Mouse (Mus musculus) gastrocnemius, adult 18-20 months (tissue): ENCODE measurements at regions not wholly inside any gene's neighbourhood (a gene's known extent, or its start where the extent isn't known, plus 50 kb on each side); places are given as distances from the start of the nearest gene placed in this dataset.
"Not testable (repeated sequence)": the region's sequence is repeated elsewhere in the genome, so short reads cannot be mapped to it uniquely, and the experiment has no call there.

Experiments used
- DNase-seq: peaks from one replicate; pipeline ENCODE4 v3.0.0; 2021; ENCODE audit warnings: low spot score

DNA sequence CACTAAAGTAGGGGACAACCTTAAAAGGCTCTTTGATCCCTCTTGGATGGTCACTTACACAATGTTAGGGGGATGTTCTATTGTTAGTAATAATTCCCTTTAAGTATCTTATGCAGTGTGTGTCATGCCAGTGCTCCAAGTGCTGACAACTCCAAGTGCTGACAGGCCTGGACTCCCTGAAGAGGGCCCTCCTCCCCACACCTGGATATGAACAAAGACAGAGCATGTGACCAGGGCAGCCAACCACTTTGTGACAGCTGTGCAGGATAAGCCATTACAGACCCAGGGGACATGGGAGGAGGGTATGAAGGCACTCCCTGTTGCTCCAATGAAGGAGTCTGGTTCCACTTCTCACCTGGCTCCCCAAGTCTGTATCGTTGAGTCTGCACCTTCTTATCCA, 224.7 kb downstream of the Adamts15 start:
- no peak for DNase-seq

DNA sequence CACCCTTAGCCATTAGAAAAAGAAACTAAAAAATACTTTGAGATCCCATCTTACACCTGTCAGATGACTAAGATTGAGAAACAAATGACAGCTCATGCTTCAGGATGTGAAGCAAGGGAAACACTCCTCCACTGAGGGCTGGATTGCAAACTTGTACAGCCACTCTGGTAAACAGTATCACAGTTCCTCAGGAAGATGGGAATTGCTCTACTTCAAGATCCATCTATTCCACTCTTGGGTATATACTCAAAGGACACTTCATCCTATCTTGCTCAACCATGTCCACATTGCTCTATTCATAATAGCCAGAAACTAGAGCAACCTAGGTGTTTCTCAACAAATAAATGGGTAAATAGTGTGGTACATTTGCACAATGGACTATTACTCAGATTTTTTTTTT, 241.2 kb downstream of the Snx19 start:
- DNase-seq, result no peak

GRCm38 (mm10) chr9:30662456-30662855, 235.5 kb downstream of the Snx19 start:
- DNase-seq, result no peak

DNA sequence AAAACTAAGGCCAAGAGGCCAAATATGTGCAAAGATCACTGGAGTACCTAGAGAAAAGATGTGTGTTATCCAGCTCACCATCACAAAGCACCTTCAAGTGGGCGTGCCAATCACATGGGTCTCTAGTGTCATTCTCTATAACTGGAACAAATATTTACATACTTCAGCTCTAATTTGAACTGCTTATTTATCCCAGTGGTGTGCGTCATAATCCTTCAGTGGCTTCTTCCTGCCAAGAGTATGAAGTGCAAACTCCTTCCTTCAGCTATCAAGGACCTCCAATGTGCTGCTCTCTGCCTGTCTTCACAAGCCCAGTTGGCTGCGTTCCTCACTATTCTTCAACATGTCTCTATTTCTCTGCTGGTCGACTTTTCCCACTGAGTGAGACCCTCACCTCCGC, 227.1 kb downstream of the Snx19 start:
- no peak for DNase-seq

DNA sequence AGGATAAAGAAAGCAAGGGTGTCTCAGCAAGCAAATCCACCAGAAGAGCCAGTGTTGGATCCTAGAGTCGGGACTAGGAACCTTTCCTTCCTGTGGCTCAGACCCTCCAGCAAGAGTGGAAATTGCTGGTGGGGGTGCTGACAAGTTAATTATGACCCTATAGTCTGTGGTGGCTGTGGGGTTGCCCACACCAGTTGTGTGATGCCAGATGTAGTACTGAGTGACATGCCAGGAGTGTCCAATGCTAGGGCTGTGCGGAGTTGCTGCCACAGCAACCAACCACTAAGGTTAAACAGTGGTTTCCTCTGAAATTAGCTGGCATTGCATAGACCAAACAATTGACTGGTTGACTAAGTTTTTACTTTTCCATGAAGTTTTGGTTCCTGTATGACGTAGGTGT, 226.3 kb downstream of the Snx19 start:
- DNase-seq, result no peak

DNA sequence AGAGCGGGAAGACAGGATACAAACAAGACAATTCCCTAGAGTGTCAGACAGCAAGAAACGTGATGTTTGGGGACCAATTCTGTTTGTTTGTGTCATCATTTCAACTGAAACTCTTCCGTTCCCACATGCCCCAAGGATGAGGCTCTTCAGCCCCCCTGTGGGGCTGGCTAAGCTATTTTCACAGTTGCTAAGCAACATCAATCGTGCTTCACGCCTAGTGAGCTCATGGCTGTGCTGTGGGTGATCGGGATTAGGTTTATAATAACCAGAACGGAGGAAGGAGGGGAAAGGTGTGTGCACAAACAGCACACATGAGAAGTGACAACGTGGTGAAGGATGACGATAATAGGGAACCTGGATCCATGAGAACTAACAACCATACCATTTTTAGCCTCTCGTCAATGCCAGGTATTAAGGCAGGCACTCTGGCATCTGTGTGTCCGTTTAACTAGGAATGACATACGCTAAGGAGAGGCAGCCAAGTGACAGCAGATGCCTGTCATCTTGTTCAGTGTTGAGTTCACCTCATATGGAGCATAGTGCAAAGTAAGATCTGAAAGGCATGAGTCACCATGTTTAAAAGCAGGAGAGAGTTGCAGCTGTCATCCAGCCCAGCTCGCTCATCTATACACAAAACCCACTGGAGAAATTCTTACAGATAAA, 222.6 kb downstream of the Snx19 start:
- no peak for DNase-seq

GRCm38 (mm10) chr9:30633741-30634470, 207.0 kb downstream of the Snx19 start:
- peak; percentile 33 for DNase-seq

DNA sequence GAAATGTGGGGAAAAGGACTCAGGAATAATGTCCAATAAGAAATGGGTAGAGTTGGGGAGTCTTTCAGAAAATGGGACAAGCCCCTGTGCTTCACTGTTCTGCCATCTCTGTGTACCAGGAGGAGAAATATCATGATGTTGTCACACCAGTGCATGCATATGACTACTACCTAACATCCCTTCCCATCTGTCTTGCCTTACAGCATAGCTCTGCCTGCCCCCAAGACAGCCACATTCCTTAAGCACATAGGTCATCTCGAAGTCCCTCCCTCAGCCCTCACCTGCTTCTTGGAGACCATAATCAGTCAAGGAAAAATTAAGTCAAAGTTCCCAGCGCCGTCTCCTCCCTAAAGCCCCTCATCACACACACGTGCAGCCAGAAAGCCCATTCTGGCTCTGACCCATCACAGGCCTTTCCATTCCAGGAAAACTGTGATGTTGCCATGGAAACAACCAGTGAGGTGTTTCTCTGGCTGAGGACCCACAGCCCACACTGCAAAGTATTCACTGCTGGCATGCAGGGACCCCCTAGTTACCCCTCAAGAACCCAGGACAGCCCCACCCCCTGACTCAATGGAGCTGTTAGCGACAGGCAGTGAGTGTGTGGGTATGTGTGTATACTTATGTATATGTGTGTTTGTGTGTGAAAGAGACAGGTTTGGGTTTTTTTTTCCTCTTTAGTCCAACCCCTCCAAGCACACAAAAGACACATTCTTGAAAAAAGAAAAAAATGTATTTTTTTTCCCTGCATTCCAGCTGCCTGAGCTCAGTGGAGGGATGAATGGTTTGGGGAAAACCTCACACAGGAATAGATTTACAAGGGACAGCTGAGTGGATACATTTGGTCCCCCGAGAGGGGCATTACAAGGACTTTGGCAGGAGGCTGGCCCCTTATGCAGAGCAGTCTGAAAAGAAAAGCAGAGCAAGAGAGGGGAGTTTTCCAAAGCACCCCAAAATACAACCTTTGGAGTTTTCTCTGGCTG, 205.5 kb downstream of the Snx19 start:
- no peak for DNase-seq

GRCm38 (mm10) chr9:30625635-30626034, 198.7 kb downstream of the Snx19 start:
- DNase-seq, result no peak

GRCm38 (mm10) chr9:30625090-30625489, 198.2 kb downstream of the Snx19 start:
- no peak for DNase-seq

DNA sequence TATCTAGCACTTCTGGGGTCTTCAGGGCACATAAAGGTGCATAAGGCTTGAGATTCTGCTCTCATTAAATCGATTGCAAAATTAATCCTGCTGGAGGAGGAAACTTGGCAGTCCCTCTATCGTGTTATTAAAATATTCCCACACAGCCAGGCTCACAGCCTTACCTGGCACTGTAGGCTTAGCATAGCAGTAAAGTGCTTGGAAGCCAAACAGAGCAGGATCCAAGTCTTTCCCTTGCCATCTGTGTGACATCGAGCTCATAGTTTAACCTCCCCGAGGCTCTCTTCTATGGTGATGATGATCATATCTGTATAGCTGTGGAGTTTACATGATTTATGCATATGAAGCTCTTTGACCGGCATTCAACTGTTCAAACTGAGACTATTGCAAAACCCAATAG, 197.6 kb downstream of the Snx19 start:
- DNase-seq, result no peak

DNA sequence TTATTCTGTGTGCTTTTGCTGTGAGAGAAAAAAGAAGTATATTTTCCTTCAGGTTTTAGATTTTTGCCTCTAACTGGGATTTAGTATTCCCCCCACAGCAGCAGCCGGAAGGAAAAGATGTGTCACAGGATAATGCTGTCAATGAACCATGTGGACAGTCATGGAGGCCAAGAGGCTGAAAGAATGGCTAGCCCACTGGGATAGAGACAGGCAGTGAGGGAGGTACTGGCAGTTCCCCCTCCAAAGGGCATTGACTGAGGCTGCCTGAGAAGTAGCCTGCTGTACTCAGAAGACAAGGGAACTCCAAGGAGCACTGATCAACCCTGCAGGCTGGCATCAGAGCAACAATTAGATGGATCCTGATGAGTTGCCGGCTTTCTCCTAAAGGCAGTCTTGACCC, 192.4 kb downstream of the Snx19 start:
- no peak for DNase-seq

DNA sequence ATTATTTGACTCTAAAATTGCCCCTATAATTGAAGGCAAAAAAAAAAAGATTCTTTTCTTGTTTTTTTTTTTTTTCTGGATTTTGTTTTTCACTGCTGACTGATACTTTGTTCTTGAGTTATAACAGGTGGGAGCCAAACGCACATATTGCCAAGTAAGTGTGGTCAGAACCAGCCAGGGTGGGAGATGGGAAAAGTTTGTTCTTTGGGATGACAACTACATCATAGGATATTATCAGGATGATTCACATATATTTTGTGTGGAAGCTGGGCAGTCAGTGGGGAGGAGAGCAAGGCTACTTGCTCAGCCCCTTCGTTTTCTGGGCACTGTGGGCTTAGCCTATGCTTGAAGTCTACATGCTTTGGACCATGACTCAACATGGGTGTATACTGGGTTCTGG, 191.3 kb downstream of the Snx19 start:
- no peak for DNase-seq

GRCm38 (mm10) chr9:30613715-30614114, 186.8 kb downstream of the Snx19 start:
- DNase-seq, result no peak

DNA sequence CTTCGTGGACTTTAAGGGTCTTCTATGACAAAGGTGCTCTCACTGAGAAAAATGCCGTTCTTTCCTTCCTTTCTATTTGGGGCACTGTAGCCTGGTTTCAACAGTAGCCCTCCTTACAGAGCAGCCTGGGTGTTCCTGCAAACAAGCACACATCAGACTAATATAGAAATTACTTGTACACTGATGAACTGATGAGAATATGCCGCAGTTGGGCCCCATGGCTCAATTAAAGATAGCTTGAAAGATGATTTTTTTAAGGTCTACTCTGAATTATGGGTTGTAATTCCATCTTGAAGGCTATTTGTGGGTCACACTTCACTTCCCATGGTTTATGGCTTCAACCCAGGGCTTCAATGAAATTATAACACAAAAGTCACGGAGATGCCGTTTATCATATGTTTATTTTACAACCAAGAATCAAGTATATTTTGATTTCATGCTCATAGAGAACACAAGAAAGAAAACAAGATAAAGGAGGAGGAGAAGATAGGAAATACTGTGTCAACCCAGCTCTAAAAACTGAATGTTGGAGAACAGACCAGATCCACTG, 186.2 kb downstream of the Snx19 start:
- no peak for DNase-seq

DNA sequence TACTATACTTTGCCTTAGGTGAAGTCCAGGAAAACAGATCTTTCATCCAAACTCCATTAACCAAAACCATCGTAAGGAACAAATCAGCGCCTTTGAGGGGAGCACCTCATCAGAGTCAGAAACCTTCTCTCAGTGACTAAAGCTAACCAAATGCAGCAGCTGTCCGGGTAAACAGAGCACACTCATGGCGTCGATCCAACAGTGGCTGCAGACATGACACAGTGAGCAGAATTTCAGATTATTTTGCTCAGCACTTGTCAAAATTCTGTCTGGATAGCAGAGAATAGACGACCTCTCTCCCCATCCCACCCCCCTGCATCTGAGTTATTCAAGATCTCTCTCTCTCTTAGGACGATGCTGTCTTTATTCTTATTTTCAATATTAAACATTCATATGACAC, 183.4 kb downstream of the Snx19 start:
- DNase-seq, result no peak

DNA sequence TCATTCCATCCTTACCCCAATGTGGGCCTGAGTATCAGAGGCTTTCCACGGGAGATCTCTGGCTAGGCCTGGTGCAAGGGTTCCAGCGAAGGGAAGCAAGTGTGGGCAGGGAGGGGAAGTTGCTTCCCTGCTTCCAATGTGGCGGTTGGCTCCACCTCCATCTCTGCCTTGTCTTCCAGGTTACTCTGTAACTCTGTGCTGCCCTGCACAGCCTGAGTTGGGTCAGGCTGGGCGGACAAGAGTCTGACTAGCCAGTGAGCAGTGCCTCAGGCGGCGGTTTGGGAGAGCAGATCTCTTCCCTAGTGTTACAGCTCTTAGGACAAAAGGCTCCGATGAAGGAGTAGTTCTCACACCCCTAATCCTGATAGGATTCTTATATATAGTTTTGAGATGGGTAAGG, 172.8 kb downstream of the Snx19 start:
- no peak for DNase-seq

DNA sequence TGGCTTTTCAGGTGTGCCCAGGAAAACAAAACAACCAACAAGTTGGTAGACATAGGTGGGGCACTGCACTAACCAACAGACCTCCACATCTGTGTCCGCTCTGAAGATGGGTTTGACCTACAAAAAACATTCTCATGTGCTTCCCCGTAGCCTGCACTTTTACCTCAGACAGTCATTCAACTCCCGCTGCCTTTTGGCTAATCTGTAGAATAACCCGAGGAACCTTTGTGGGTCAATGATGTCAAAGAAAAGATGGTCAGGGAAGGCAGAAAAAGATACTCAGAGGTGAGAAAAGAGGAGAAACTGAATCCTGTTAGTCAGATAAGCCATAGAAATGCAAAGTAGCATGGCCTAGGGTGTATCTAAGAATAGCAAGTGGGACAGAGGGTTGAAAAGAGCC, 170.8 kb downstream of the Snx19 start:
- DNase-seq, result no peak

DNA sequence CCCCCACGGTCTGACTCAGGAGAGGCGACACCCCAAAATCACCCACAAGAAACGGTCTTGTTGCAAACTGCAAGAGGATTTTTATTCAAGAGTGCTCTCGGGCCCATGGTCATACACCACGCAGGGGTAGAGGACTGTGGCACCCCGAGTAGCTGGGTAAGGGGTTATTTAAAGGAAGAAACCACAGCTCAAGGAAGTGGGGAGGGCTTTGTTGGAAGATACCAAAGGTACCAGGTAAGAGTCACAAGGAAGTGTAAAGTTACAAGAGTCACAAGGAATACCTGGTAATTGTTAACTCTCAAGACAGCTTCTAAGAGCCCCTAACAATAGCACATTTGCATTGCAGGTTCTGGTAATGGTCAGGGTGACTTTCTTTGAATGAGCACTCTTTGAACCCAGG, 170.2 kb downstream of the Snx19 start:
- DNase-seq, result not testable (repeated sequence)

GRCm38 (mm10) chr9:30592601-30593000, 165.7 kb downstream of the Snx19 start:
- DNase-seq, result no peak

- no peak for DNase-seq
Measured at GRCm38 (mm10) chr9:30591246-30591645, 164.3 kb downstream of the Snx19 start.

DNA sequence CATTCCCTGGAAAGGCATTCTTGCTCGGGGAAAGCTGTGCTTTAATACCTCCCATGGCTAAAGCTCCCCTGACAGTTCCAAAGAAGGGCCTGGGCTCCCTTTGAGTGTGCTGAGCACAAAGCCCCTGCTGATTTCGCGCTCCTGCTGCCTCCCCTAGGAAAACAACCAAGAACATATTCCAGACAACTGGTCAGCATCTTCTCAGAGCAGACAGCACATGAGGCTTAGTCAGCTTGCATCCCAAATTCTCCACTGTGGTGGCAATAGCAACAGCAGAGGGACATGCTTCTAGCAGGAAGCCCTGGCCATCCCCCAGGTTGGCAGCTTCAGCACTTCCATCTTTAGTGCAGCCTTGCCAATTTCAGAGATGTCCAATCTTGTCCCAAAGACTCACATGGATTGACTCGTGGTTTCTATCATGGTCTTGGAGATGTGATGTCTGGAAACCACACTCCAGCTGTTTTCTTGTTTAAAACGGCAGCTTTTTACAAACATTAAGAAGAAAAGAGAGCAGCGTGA, 163.8 kb downstream of the Snx19 start:
- no peak for DNase-seq
